Mouse (Mus musculus): Measurements from ENCODE around the gene Lgalsl. TPM values are rescaled to one million over a fixed set of nuclear protein-coding genes. Genes with fewer than 3 reads are reported as not detected.

Lgalsl gene
- 19.7 and 28.4 TPM in 2 replicates for polyA plus RNA-seq (2014; fragmentation: Nextera tagmentation; extraction: Ambion mirVana)

DNA sequence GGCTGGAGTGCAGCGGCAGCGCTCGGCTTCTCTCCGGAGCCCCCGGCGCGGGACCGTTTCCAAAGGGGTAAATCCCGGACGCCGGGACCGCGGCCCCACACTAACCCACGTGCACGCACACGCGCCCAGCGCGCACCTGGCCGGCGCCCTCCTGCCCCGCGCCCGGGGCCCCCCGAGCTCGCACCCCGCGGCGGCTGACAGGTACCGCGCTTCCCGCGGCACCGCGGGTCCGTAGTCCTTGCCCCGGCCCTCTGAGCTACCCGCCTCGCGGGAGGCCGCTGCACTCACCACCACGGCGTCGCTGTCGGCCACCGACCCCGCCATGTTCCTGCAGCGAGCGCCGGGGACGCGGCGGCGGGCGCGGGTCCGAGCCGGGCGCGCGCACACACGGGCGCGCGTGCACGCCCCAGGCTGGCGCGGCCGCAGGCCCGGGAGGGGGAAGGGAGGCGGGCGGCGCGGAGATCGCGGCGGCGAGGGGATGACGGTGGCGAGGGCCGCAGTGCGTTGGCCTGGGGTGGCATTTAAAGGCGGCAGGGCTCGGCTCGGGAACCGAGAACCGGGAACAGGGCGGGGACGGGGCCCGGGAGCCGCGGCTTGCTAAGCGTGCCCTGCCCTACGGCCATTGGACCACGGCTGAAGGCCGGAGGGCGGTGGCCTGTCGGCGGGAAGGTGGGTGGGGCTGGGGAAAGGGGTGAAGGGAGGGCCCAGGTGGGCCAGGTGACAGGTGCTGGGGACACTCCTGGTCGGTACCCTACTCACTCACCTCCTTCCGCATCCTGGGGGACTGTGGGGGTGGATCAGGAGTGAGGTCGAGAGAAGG is at the start of gene Lgalsl:
TSS of gene Lgalsl (minus strand) at position 371 of the 820 bp plus-strand sequence.
- WGBS, result 1% methylated on average over 47 of the region's 102 CpGs
- ATAC-seq (ENCODE audit: low FRiP score) (peak; percentile 92), DNase-seq (ENCODE audit: low spot score) (peak; percentile 84)
- peak within 1 kb of the TSS; percentile 91 for H3K4me3 ChIP-seq (ENCODE audit: low read depth, low read length)
- no peaks in the 10 kb centered on the region for H3K27me3 ChIP-seq (ENCODE audit: control insufficient read depth, insufficient read depth, low read length)
- peaks cover 8% of the 10 kb centered on the region for H3K4me1 ChIP-seq (replicated peaks; ENCODE audit: control insufficient read depth, insufficient read depth, low read length)
- no peaks in the 10 kb centered on the region for H3K36me3 ChIP-seq (ENCODE audit: control insufficient read depth, insufficient read depth, low read length)
- peak within 1 kb of the TSS; percentile 92 for H3K9ac ChIP-seq (ENCODE audit: low read depth, low read length)
- peak within 1 kb of the TSS; percentile 80 for H3K4me2 ChIP-seq (replicated peaks; ENCODE audit: low read depth, low read length)
- H3K9me3 ChIP-seq (ENCODE audit: control insufficient read depth, low read length), result no peaks in the 10 kb centered on the region
- peak within 1 kb of the TSS; percentile 79 for H3K27ac ChIP-seq (ENCODE audit: low read depth, low read length)

DNA sequence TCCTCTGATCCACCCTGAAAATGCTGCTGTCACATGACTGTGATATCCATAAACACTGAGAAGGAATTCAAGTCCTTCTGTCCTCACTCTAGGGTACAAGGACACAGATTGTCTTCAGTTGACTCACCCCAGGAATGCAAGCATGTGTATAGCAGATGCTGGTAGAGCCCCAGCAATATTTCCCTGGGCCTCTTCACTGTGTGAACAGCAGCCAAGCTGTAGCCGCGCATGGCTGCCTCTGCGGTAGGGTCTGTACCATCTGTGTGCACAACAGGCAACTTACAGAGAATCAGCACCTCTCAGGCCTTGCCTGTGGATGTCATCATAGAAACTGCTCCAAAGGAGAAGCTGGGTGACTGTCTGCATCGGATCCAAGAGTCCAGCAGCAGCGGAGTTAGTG is 47.8 kb upstream of the Lgalsl start:
- H3K27me3 ChIP-seq (ENCODE audit: control insufficient read depth, insufficient read depth, low read length), result no peaks in the 10 kb centered on the region
- no peak overlapping the region for H3K4me3 ChIP-seq (ENCODE audit: low read depth, low read length)
- no peaks in the 10 kb centered on the region for H3K36me3 ChIP-seq (ENCODE audit: control insufficient read depth, insufficient read depth, low read length)
- ATAC-seq (ENCODE audit: low FRiP score) (no peak), DNase-seq (ENCODE audit: low spot score) (no peak)
- no peak overlapping the region for H3K27ac ChIP-seq (ENCODE audit: low read depth, low read length)
- H3K9ac ChIP-seq (ENCODE audit: low read depth, low read length), result no peak overlapping the region
- no peaks in the 10 kb centered on the region for H3K4me1 ChIP-seq (replicated peaks; ENCODE audit: control insufficient read depth, insufficient read depth, low read length)
- 85% methylated on average over 5 of the region's 5 CpGs for WGBS
- H3K4me2 ChIP-seq (replicated peaks; ENCODE audit: low read depth, low read length), result no peak overlapping the region
- H3K9me3 ChIP-seq (ENCODE audit: control insufficient read depth, low read length), result no peaks in the 10 kb centered on the region

GRCm38 (mm10) chr11:20877578-20878096 is 46.8 kb upstream of the Lgalsl start:
- H3K27ac ChIP-seq (ENCODE audit: low read depth, low read length), result no peak overlapping the region
- no peaks in the 10 kb centered on the region for H3K27me3 ChIP-seq (ENCODE audit: control insufficient read depth, insufficient read depth, low read length)
- H3K4me3 ChIP-seq (ENCODE audit: low read depth, low read length), result no peak overlapping the region
- no peaks in the 10 kb centered on the region for H3K36me3 ChIP-seq (ENCODE audit: control insufficient read depth, insufficient read depth, low read length)
- H3K4me1 ChIP-seq (replicated peaks; ENCODE audit: control insufficient read depth, insufficient read depth, low read length), result no peaks in the 10 kb centered on the region
- no peak overlapping the region for H3K9ac ChIP-seq (ENCODE audit: low read depth, low read length)
- 93% methylated on average over 3 of the region's 3 CpGs for WGBS
- ATAC-seq (ENCODE audit: low FRiP score), result no peak
- H3K9me3 ChIP-seq (ENCODE audit: control insufficient read depth, low read length), result no peaks in the 10 kb centered on the region
- DNase-seq (ENCODE audit: low spot score), result no peak
- H3K4me2 ChIP-seq (replicated peaks; ENCODE audit: low read depth, low read length), result no peak overlapping the region

- Histone ChIP-seq H3K4me1 (replicated peaks; ENCODE audit: control insufficient read depth, insufficient read depth, low read length) (no peaks in the 10 kb centered on the region), H3K9ac (ENCODE audit: low read depth, low read length) (no peak overlapping the region), H3K9me3 (ENCODE audit: control insufficient read depth, low read length) (no peaks in the 10 kb centered on the region), H3K4me3 (ENCODE audit: low read depth, low read length) (no peak overlapping the region), H3K36me3 (ENCODE audit: control insufficient read depth, insufficient read depth, low read length) (no peaks in the 10 kb centered on the region), H3K27me3 (ENCODE audit: control insufficient read depth, insufficient read depth, low read length) (no peaks in the 10 kb centered on the region), H3K4me2 (replicated peaks; ENCODE audit: low read depth, low read length) (no peak overlapping the region), H3K27ac (ENCODE audit: low read depth, low read length) (no peak overlapping the region)
- DNase-seq (ENCODE audit: low spot score) (no peak), ATAC-seq (ENCODE audit: low FRiP score) (no peak)
- WGBS, result 74% methylated on average over 5 of the region's 5 CpGs
These were observed 42.5 kb upstream of the Lgalsl start for GRCm38 (mm10) chr11:20873386-20873785.

DNA sequence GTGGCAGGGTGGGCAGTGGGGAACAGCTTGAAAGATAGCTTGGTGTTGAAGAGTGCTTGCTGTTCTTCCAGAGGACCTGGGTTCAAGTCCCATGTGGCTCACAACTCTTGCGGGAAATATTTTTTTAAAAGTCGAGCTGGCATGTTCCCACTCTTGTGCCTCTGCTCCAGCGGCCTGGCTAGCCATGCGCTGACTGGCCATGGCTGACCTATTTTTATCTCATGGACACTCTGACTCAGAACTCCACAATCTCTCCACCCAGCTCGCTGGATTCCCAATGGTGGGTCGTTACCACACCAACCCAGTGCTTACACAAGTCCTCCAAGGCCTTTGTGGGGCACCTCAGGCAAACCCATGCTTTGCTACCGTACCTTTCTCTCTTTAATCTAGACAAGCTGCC is 42.1 kb upstream of the Lgalsl start:
- Histone ChIP-seq H3K9me3 (ENCODE audit: control insufficient read depth, low read length) (no peaks in the 10 kb centered on the region), H3K27me3 (ENCODE audit: control insufficient read depth, insufficient read depth, low read length) (no peaks in the 10 kb centered on the region), H3K9ac (ENCODE audit: low read depth, low read length) (no peak overlapping the region), H3K4me1 (replicated peaks; ENCODE audit: control insufficient read depth, insufficient read depth, low read length) (no peaks in the 10 kb centered on the region), H3K27ac (ENCODE audit: low read depth, low read length) (no peak overlapping the region), H3K4me3 (ENCODE audit: low read depth, low read length) (no peak overlapping the region), H3K36me3 (ENCODE audit: control insufficient read depth, insufficient read depth, low read length) (no peaks in the 10 kb centered on the region), H3K4me2 (replicated peaks; ENCODE audit: low read depth, low read length) (no peak overlapping the region)
- ATAC-seq (ENCODE audit: low FRiP score) (no peak), DNase-seq (ENCODE audit: low spot score) (no peak)
- 89% methylated on average over 7 of the region's 7 CpGs for WGBS

GRCm38 (mm10) chr11:20872444-20872843 is 41.6 kb upstream of the Lgalsl start:
- Histone ChIP-seq H3K4me3 (ENCODE audit: low read depth, low read length) (no peak overlapping the region), H3K27ac (ENCODE audit: low read depth, low read length) (no peak overlapping the region)
- DNase-seq (ENCODE audit: low spot score), result no peak

GRCm38 (mm10) chr11:20869927-20870326 is 39.1 kb upstream of the Lgalsl start:
- Histone ChIP-seq H3K9me3 (ENCODE audit: control insufficient read depth, low read length) (no peaks in the 10 kb centered on the region), H3K4me2 (replicated peaks; ENCODE audit: low read depth, low read length) (no peak overlapping the region)

More at GRCm38 (mm10) chr11:20872444-20872843, 41.6 kb upstream of the Lgalsl start:
- WGBS, result 89% methylated on average over 2 of the region's 2 CpGs
- Histone ChIP-seq H3K36me3 (ENCODE audit: control insufficient read depth, insufficient read depth, low read length) (no peaks in the 10 kb centered on the region), H3K4me2 (replicated peaks; ENCODE audit: low read depth, low read length) (no peak overlapping the region), H3K27me3 (ENCODE audit: control insufficient read depth, insufficient read depth, low read length) (no peaks in the 10 kb centered on the region), H3K4me1 (replicated peaks; ENCODE audit: control insufficient read depth, insufficient read depth, low read length) (no peaks in the 10 kb centered on the region), H3K9me3 (ENCODE audit: control insufficient read depth, low read length) (no peaks in the 10 kb centered on the region), H3K9ac (ENCODE audit: low read depth, low read length) (no peak overlapping the region)
- ATAC-seq (ENCODE audit: low FRiP score), result no peak

GRCm38 (mm10) chr11:20865450-20865849 is 34.6 kb upstream of the Lgalsl start:
- DNase-seq (ENCODE audit: low spot score) (no peak), ATAC-seq (ENCODE audit: low FRiP score) (no peak)
- no peak overlapping the region for H3K27ac ChIP-seq (ENCODE audit: low read depth, low read length)
- no peaks in the 10 kb centered on the region for H3K27me3 ChIP-seq (ENCODE audit: control insufficient read depth, insufficient read depth, low read length)
- no peak overlapping the region for H3K4me3 ChIP-seq (ENCODE audit: low read depth, low read length)
- H3K4me2 ChIP-seq (replicated peaks; ENCODE audit: low read depth, low read length), result no peak overlapping the region
- H3K36me3 ChIP-seq (ENCODE audit: control insufficient read depth, insufficient read depth, low read length), result no peaks in the 10 kb centered on the region
- no peaks in the 10 kb centered on the region for H3K9me3 ChIP-seq (ENCODE audit: control insufficient read depth, low read length)
- no peaks in the 10 kb centered on the region for H3K4me1 ChIP-seq (replicated peaks; ENCODE audit: control insufficient read depth, insufficient read depth, low read length)
- WGBS, result 94% methylated on average over 3 of the region's 3 CpGs
- no peak overlapping the region for H3K9ac ChIP-seq (ENCODE audit: low read depth, low read length)

More at GRCm38 (mm10) chr11:20869927-20870326, 39.1 kb upstream of the Lgalsl start:
- no peak overlapping the region for H3K9ac ChIP-seq (ENCODE audit: low read depth, low read length)
- H3K27me3 ChIP-seq (ENCODE audit: control insufficient read depth, insufficient read depth, low read length), result no peaks in the 10 kb centered on the region
- no peaks in the 10 kb centered on the region for H3K4me1 ChIP-seq (replicated peaks; ENCODE audit: control insufficient read depth, insufficient read depth, low read length)
- H3K27ac ChIP-seq (ENCODE audit: low read depth, low read length), result no peak overlapping the region
- H3K36me3 ChIP-seq (ENCODE audit: control insufficient read depth, insufficient read depth, low read length), result no peaks in the 10 kb centered on the region
- 83% methylated on average over 2 of the region's 2 CpGs for WGBS
- no peak overlapping the region for H3K4me3 ChIP-seq (ENCODE audit: low read depth, low read length)
- ATAC-seq (ENCODE audit: low FRiP score) (no peak), DNase-seq (ENCODE audit: low spot score) (no peak)

GRCm38 (mm10) chr11:20864647-20865046 is 33.8 kb upstream of the Lgalsl start:
- H3K4me1 ChIP-seq (replicated peaks; ENCODE audit: control insufficient read depth, insufficient read depth, low read length), result no peaks in the 10 kb centered on the region
- no peak overlapping the region for H3K27ac ChIP-seq (ENCODE audit: low read depth, low read length)
- no peaks in the 10 kb centered on the region for H3K9me3 ChIP-seq (ENCODE audit: control insufficient read depth, low read length)
- WGBS, result 83% methylated on average over 6 of the region's 6 CpGs
- no peak for DNase-seq (ENCODE audit: low spot score)
- no peaks in the 10 kb centered on the region for H3K36me3 ChIP-seq (ENCODE audit: control insufficient read depth, insufficient read depth, low read length)
- H3K4me2 ChIP-seq (replicated peaks; ENCODE audit: low read depth, low read length), result no peak overlapping the region
- no peak overlapping the region for H3K9ac ChIP-seq (ENCODE audit: low read depth, low read length)
- ATAC-seq (ENCODE audit: low FRiP score), result no peak
- H3K27me3 ChIP-seq (ENCODE audit: control insufficient read depth, insufficient read depth, low read length), result no peaks in the 10 kb centered on the region
- no peak overlapping the region for H3K4me3 ChIP-seq (ENCODE audit: low read depth, low read length)
